Mouse (Mus musculus) mature B cell (primary cell): Measurements from ENCODE around the gene Vmn2r55.
"Not testable (repeated sequence)": the region's sequence is repeated elsewhere in the genome, so short reads cannot be mapped to it uniquely, and the experiment has no call there.

ENCODE experiments used
- in situ Hi-C: fragments of 300-500 bp; cut with MboI; formaldehyde crosslinking; loops from 2 replicates; pipeline ENCODE4 v1.14.3; 2019

The Vmn2r55 gene

GRCm38 (mm10) chr7:12684903-12685302 lies at the start of gene Vmn2r55:
TSS of gene Vmn2r55 (minus strand) at chr7:12685003.
- in situ Hi-C loops = not testable (repeated sequence)

- in situ Hi-C loops = not testable (repeated sequence)
Observed at GRCm38 (mm10) chr7:12640219-12640618, 44.6 kb downstream of the Vmn2r55 start, which contains the start of gene Vmn2r54. TSS of gene Vmn2r54 (minus strand) at chr7:12640319.

GRCm38 (mm10) chr7:12608688-12609087 lies 76.1 kb downstream of the Vmn2r55 start, which contains the start of gene Vmn2r53:
TSS of gene Vmn2r53 (minus strand) at chr7:12608788.
- in situ Hi-C loops = no loop called here
